Mouse (Mus musculus) olfactory bulb, adult 2 months (tissue): ENCODE data around the gene Olfr119. TPM values are rescaled to one million over a fixed set of nuclear protein-coding genes. Genes with fewer than 3 reads are reported as not detected.
"Not testable (repeated sequence)": the region's sequence is repeated elsewhere in the genome, so short reads cannot be mapped to it uniquely, and the experiment has no call there.

Experiments
- H3K27ac ChIP-seq: fragments of 200-500 bp; 2 replicates; pipeline ENCODE4 v1.5.1; 2012; ENCODE audit warnings: low read depth, low read length; ENCODE audit not compliant: insufficient read depth
- H3K4me1 ChIP-seq: fragments of 200-500 bp; 2 replicates; pipeline ENCODE4 v1.6.1; 2012; ENCODE audit warnings: low read length; ENCODE audit not compliant: control insufficient read depth, insufficient read depth
- H3K4me3 ChIP-seq: fragments of 200-500 bp; 2 replicates; pipeline ENCODE4 v1.5.1; 2012; ENCODE audit warnings: mild to moderate bottlenecking, low read depth, low read length, moderate library complexity; ENCODE audit not compliant: insufficient read depth
- CTCF ChIP-seq: fragments of 200-500 bp; IDR thresholded peaks from 2 replicates; pipeline ENCODE4 v1.5.1; 2012; ENCODE audit warnings: low read depth, mild to moderate bottlenecking, low read length, moderate library complexity; ENCODE audit not compliant: insufficient read depth
- POLR2A ChIP-seq: fragments of 200-500 bp; IDR thresholded peaks from 2 replicates; pipeline ENCODE4 v1.6.1; 2012; ENCODE audit warnings: mild to moderate bottlenecking, low read depth, low read length, moderate library complexity; ENCODE audit not compliant: insufficient read depth
- WGBS: fragments of 180-500 bp; shearing (Covaris S2); methylation state at CpG from one replicate; pipeline ENCODE4 v1.1.7; 2018; 5-methylcytosine and 5-hydroxymethylcytosine counted together
- polyA plus RNA-seq: library from polyadenylated mRNA; stranded (reverse); fragments of >200 nt; gene quantifications from 2 replicates; pipeline ENCODE4 v1.2.4, GENCODE M21; 2012; ENCODE audit warnings: low replicate concordance; ENCODE audit not compliant: missing spikeins, insufficient read depth, insufficient read length

The Olfr119 gene
- not detected in 2 replicates for polyA plus RNA-seq

GRCm38 (mm10) chr17:37696264-37696663 lies at the start of gene Olfr119:
Gene Olfr119, plus strand, starts transcription at chr17:37696564.
- not testable (repeated sequence) for H3K4me3 ChIP-seq, H3K4me1 ChIP-seq, H3K27ac ChIP-seq
- WGBS, result 63% methylated on average over 1 of the region's 1 CpGs

- Histone ChIP-seq H3K4me3 (no peak within 1 kb of the TSS), H3K27ac (no peak within 1 kb of the TSS), H3K4me1 (no peaks in the 10 kb centered on the region)
- 60% methylated on average over 1 of the region's 1 CpGs for WGBS
- no peak for TF ChIP-seq POLR2A
- no peak for TF ChIP-seq CTCF
Measured at GRCm38 (mm10) chr17:37663682-37664081, 32.7 kb upstream of the Olfr119 start, which contains the start of gene Olfr117. Gene Olfr117, minus strand, starts transcription at chr17:37663782.

GRCm38 (mm10) chr17:37666688-37667087 lies 29.7 kb upstream of the Olfr119 start, which contains the start of gene Olfr118:
Gene Olfr118, plus strand, starts transcription at chr17:37666988.
- 67% methylated on average over 2 of the region's 2 CpGs for WGBS
- H3K27ac ChIP-seq, result no peak within 1 kb of the TSS
- no peak for TF ChIP-seq CTCF
- no peak for TF ChIP-seq POLR2A
- no peak within 1 kb of the TSS for H3K4me3 ChIP-seq
- H3K4me1 ChIP-seq, result no peaks in the 10 kb centered on the region

GRCm38 (mm10) chr17:37721508-37721907 lies 25.1 kb downstream of the Olfr119 start, which contains the start of gene Olfr120:
Gene Olfr120, plus strand, starts transcription at chr17:37721808.
- no peak within 1 kb of the TSS for H3K4me3 ChIP-seq
- TF ChIP-seq CTCF, result no peak
- WGBS, result 75% methylated on average over 1 of the region's 1 CpGs
- no peaks in the 10 kb centered on the region for H3K4me1 ChIP-seq
- H3K27ac ChIP-seq, result no peak within 1 kb of the TSS

- Histone ChIP-seq H3K4me1 (no peaks in the 10 kb centered on the region), H3K4me3 (no peak overlapping the region), H3K27ac (no peak overlapping the region)
- TF ChIP-seq POLR2A (no peak), CTCF (no peak)
- 56% methylated on average over 7 of the region's 7 CpGs for WGBS
Measured at GRCm38 (mm10) chr17:37738070-37738469, 41.7 kb downstream of the Olfr119 start.

Other genes with a start within 250 kb of the Olfr119 start
- gene Olfr109, start 237.6 kb upstream of the Olfr119 start, polyA plus RNA-seq, result not detected in 2 replicates
- gene H2-M2, start 213.0 kb upstream of the Olfr119 start, polyA plus RNA-seq, result not detected in 2 replicates
- not detected in 2 replicates for gene Olfr110, start 204.1 kb upstream of the Olfr119 start, polyA plus RNA-seq
- not detected in 2 replicates for gene Olfr111, start 188.5 kb upstream of the Olfr119 start, polyA plus RNA-seq
- gene Olfr112, start 127.1 kb upstream of the Olfr119 start, polyA plus RNA-seq, result not detected in 2 replicates
- gene Olfr113, start 118.9 kb upstream of the Olfr119 start, polyA plus RNA-seq, result not detected in 2 replicates
- gene Olfr114, start 103.8 kb upstream of the Olfr119 start, polyA plus RNA-seq, result not detected in 2 replicates
- gene Olfr115, start 69.5 kb upstream of the Olfr119 start, polyA plus RNA-seq, result not detected in 2 replicates
- gene Olfr116, start 69.4 kb upstream of the Olfr119 start, polyA plus RNA-seq, result not detected in 2 replicates
- not detected in 2 replicates for gene Olfr117, start 32.8 kb upstream of the Olfr119 start, polyA plus RNA-seq
- not detected in 2 replicates for gene Olfr118, start 29.6 kb upstream of the Olfr119 start, polyA plus RNA-seq
- not detected in 2 replicates for gene Olfr120, start 25.2 kb downstream of the Olfr119 start, polyA plus RNA-seq
- gene Olfr121, start 52.3 kb downstream of the Olfr119 start, polyA plus RNA-seq, result not detected in 2 replicates
- gene Olfr122, start 72.0 kb downstream of the Olfr119 start, polyA plus RNA-seq, result not detected in 2 replicates
- gene Olfr123, start 97.0 kb downstream of the Olfr119 start, polyA plus RNA-seq, result not detected in 2 replicates
- not detected in 2 replicates for gene Olfr124, start 103.3 kb downstream of the Olfr119 start, polyA plus RNA-seq
- gene Olfr125, start 136.4 kb downstream of the Olfr119 start, polyA plus RNA-seq, result not detected in 2 replicates
- not detected in 2 replicates for gene Olfr126, start 150.9 kb downstream of the Olfr119 start, polyA plus RNA-seq
- gene Olfr127, start 203.9 kb downstream of the Olfr119 start, polyA plus RNA-seq, result not detected in 2 replicates
- gene Olfr128, start 224.0 kb downstream of the Olfr119 start, polyA plus RNA-seq, result not detected in 2 replicates